Mouse (Mus musculus): ENCODE measurements around the gene Polg. TPM values are rescaled to one million over a fixed set of nuclear protein-coding genes. Genes with fewer than 3 reads are reported as not detected.
A peak's percentile ranks its signal among the peaks of the same experiment; 100 is the strongest.

The Polg gene
- polyA plus RNA-seq, 1 experiment from 2014 or later = 44.5 TPM

- 3% methylated on average over 8 of the region's 8 CpGs for WGBS
- Histone ChIP-seq H3K9ac (replicated peaks) (peak overlapping the region; percentile 92), H3K4me2 (replicated peaks) (peak overlapping the region; percentile 77), H3K4me3 (peak overlapping the region; percentile 65), H3K4me1 (peaks cover 62% of the 10 kb centered on the region), H3K9me3 (no peaks in the 10 kb centered on the region), H3K27me3 (peaks cover 95% of the 10 kb centered on the region), H3K36me3 (no peaks in the 10 kb centered on the region), H3K27ac (replicated peaks) (peak overlapping the region; percentile 97)
- ATAC-seq (ENCODE audit: low FRiP score, low read depth) = no peak
Measured at GRCm38 (mm10) chr7:79501581-79502031, 35.4 kb upstream of the Polg start.

GRCm38 (mm10) chr7:79500681-79501306 is 34.6 kb upstream of the Polg start:
- ATAC-seq (ENCODE audit: low FRiP score, low read depth) = no peak
- Histone ChIP-seq H3K27ac (replicated peaks) (peak overlapping the region; percentile 97), H3K27me3 (peaks cover 93% of the 10 kb centered on the region), H3K4me2 (replicated peaks) (peak overlapping the region; percentile 77), H3K9ac (replicated peaks) (peak overlapping the region; percentile 92), H3K4me3 (peak overlapping the region; percentile 65), H3K9me3 (no peaks in the 10 kb centered on the region), H3K36me3 (no peaks in the 10 kb centered on the region), H3K4me1 (peaks cover 71% of the 10 kb centered on the region)
- 1% methylated on average over 3 of the region's 3 CpGs for WGBS

GRCm38 (mm10) chr7:79499596-79500570 is 33.7 kb upstream of the Polg start:
- peak overlapping the region; percentile 92 for H3K9ac ChIP-seq (replicated peaks)
- H3K4me3 ChIP-seq = peak overlapping the region; percentile 65
- H3K9me3 ChIP-seq = no peaks in the 10 kb centered on the region
- ATAC-seq (ENCODE audit: low FRiP score, low read depth) = peak; percentile 69
- H3K4me2 ChIP-seq (replicated peaks) = peak overlapping the region; percentile 77
- peaks cover 94% of the 10 kb centered on the region for H3K27me3 ChIP-seq
- no peaks in the 10 kb centered on the region for H3K36me3 ChIP-seq
- peaks cover 74% of the 10 kb centered on the region for H3K4me1 ChIP-seq
- 1% methylated on average over 65 of the region's 72 CpGs for WGBS
- peak overlapping the region; percentile 97 for H3K27ac ChIP-seq (replicated peaks)

- Histone ChIP-seq H3K9me3 (no peaks in the 10 kb centered on the region), H3K4me3 (peak overlapping the region; percentile 65), H3K4me2 (replicated peaks) (peak overlapping the region; percentile 77), H3K4me1 (peaks cover 74% of the 10 kb centered on the region), H3K36me3 (no peaks in the 10 kb centered on the region), H3K9ac (replicated peaks) (peak overlapping the region; percentile 92), H3K27ac (replicated peaks) (peak overlapping the region; percentile 97), H3K27me3 (peaks cover 94% of the 10 kb centered on the region)
- ATAC-seq (ENCODE audit: low FRiP score, low read depth) = peak; percentile 7; the same call in 1 of the 2 replicates
- WGBS = under 1% methylated on average over 35 of the region's 35 CpGs
Measured at GRCm38 (mm10) chr7:79498965-79499595, 32.9 kb upstream of the Polg start.

GRCm38 (mm10) chr7:79498356-79498755 is 32.2 kb upstream of the Polg start:
- Histone ChIP-seq H3K4me2 (replicated peaks) (peak overlapping the region; percentile 77), H3K36me3 (no peaks in the 10 kb centered on the region), H3K4me1 (peaks cover 73% of the 10 kb centered on the region), H3K9ac (replicated peaks) (peak overlapping the region; percentile 34), H3K27me3 (peaks cover 93% of the 10 kb centered on the region), H3K4me3 (peak overlapping the region; percentile 22), H3K9me3 (no peaks in the 10 kb centered on the region), H3K27ac (replicated peaks) (peak overlapping the region; percentile 97)
- 6% methylated on average over 6 of the region's 6 CpGs for WGBS
- no peak for ATAC-seq (ENCODE audit: low FRiP score, low read depth)

- peaks cover 93% of the 10 kb centered on the region for H3K27me3 ChIP-seq
- peak overlapping the region; percentile 97 for H3K27ac ChIP-seq (replicated peaks)
- peak overlapping the region; percentile 77 for H3K4me2 ChIP-seq (replicated peaks)
- ATAC-seq (ENCODE audit: low FRiP score, low read depth) = peak; percentile 57
- H3K4me3 ChIP-seq = peak overlapping the region; percentile 22; the same call in 1 of the 2 replicates
- H3K36me3 ChIP-seq = no peaks in the 10 kb centered on the region
- H3K4me1 ChIP-seq = peaks cover 66% of the 10 kb centered on the region
- WGBS = 1% methylated on average over 20 of the region's 20 CpGs
- no peaks in the 10 kb centered on the region for H3K9me3 ChIP-seq
- peak overlapping the region; percentile 34; the same call in 1 of the 2 replicates for H3K9ac ChIP-seq (replicated peaks)
Measured at GRCm38 (mm10) chr7:79497701-79498115, 31.5 kb upstream of the Polg start.

- Histone ChIP-seq H3K4me3 (peak overlapping the region; percentile 23; the same call in 1 of the 2 replicates), H3K27ac (replicated peaks) (peak overlapping the region; percentile 97), H3K9me3 (no peaks in the 10 kb centered on the region), H3K4me2 (replicated peaks) (peak overlapping the region; percentile 77), H3K36me3 (no peaks in the 10 kb centered on the region), H3K27me3 (peaks cover 92% of the 10 kb centered on the region), H3K4me1 (peaks cover 58% of the 10 kb centered on the region), H3K9ac (replicated peaks) (peak overlapping the region; percentile 54)
- 5% methylated on average over 9 of the region's 9 CpGs for WGBS
- no peak for ATAC-seq (ENCODE audit: low FRiP score, low read depth)
Measured at GRCm38 (mm10) chr7:79496816-79497328, 30.7 kb upstream of the Polg start.

- peak overlapping the region; percentile 23 for H3K4me3 ChIP-seq
- H3K36me3 ChIP-seq = no peaks in the 10 kb centered on the region
- peak overlapping the region; percentile 54 for H3K9ac ChIP-seq (replicated peaks)
- peak overlapping the region; percentile 97 for H3K27ac ChIP-seq (replicated peaks)
- WGBS = 1% methylated on average over 38 of the region's 38 CpGs
- ATAC-seq (ENCODE audit: low FRiP score, low read depth) = peak; percentile 61
- H3K9me3 ChIP-seq = no peaks in the 10 kb centered on the region
- peaks cover 85% of the 10 kb centered on the region for H3K27me3 ChIP-seq
- peaks cover 52% of the 10 kb centered on the region for H3K4me1 ChIP-seq
- H3K4me2 ChIP-seq (replicated peaks) = peak overlapping the region; percentile 77
Measured at GRCm38 (mm10) chr7:79495988-79496815, 30.0 kb upstream of the Polg start.

GRCm38 (mm10) chr7:79493915-79494314 is 27.8 kb upstream of the Polg start:
- H3K4me1 ChIP-seq = peaks cover 38% of the 10 kb centered on the region
- no peak overlapping the region for H3K4me3 ChIP-seq
- ATAC-seq (ENCODE audit: low FRiP score, low read depth) = no peak
- H3K27ac ChIP-seq (replicated peaks) = no peak overlapping the region
- H3K9me3 ChIP-seq = no peaks in the 10 kb centered on the region
- H3K27me3 ChIP-seq = peaks cover 62% of the 10 kb centered on the region
- H3K9ac ChIP-seq (replicated peaks) = no peak overlapping the region
- H3K4me2 ChIP-seq (replicated peaks) = no peak overlapping the region
- WGBS = 7% methylated on average over 8 of the region's 8 CpGs
- H3K36me3 ChIP-seq = no peaks in the 10 kb centered on the region

GRCm38 (mm10) chr7:79486528-79486927 is 20.4 kb upstream of the Polg start:
- H3K4me1 ChIP-seq = no peaks in the 10 kb centered on the region
- H3K4me3 ChIP-seq = no peak overlapping the region
- H3K36me3 ChIP-seq = no peaks in the 10 kb centered on the region
- H3K27ac ChIP-seq (replicated peaks) = no peak overlapping the region
- WGBS = 70% methylated on average over 10 of the region's 10 CpGs
- 0 out of 2 replicates have a peak, but pooled peaks cover 15% of the 10 kb centered on the region for H3K27me3 ChIP-seq
- H3K9ac ChIP-seq (replicated peaks) = no peak overlapping the region
- ATAC-seq (ENCODE audit: low FRiP score, low read depth) = no peak
- no peaks in the 10 kb centered on the region for H3K9me3 ChIP-seq
- no peak overlapping the region for H3K4me2 ChIP-seq (replicated peaks)

Data from midbrain, embryonic 12.5 days (tissue).